Mouse (Mus musculus): ENCODE measurements around the gene Ano2. TPM values are rescaled to one million over a fixed set of nuclear protein-coding genes. Genes with fewer than 3 reads are reported as not detected.

The Ano2 gene
- 0.34 and 0.56 TPM in 2 replicates for polyA plus RNA-seq (2015; fragmentation: Nextera tagmentation; extraction: Ambion mirVana)

DNA sequence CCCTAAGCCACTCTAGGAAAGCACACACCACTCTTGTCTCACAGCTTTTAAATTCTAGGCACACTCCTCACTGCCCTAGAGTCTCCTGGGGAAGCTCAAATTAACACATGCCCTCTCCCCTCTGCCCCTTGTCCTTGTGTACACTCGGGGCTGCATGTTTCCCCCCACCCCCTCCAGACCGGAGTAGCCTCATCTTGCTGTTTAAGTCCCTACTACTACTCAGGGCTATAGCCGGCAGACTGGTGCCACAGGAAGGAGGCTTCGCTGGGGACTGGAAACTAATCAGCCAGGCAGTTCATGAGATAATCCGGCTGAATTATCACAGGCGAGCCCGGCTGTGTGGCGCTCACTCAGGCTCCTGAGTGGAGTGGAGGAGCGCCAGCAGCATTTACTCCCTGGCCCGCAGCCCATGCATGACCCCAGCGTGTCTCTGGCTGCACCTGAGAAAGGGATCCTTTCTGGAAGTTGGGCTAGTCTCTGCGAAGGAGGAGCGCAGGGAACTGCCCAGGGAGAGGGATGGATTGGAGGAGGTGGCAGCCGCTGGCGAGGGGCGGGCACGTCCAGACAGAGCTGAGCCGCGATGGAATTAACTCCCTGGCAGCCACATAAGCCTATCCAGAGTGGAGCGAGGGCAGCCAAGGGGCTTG, at the start of gene Ano2:
Gene Ano2, plus strand, starts transcription at position 363 of the 647 bp plus-strand sequence.
- H3K36me3 ChIP-seq, result no peaks in the 10 kb centered on the region
- peak within 1 kb of the TSS; percentile 57 for H3K9ac ChIP-seq
- no peak within 1 kb of the TSS for H3K27ac ChIP-seq
- peaks cover 11% of the 10 kb centered on the region for H3K4me1 ChIP-seq
- no peaks in the 10 kb centered on the region for H3K9me3 ChIP-seq
- peak; percentile 62; the same call in 1 of the 2 replicates for ATAC-seq (ENCODE audit: insufficient number of reproducible peaks, insufficient read depth, low FRiP score, low TSS enrichment, low read depth)
- 2% methylated on average over 20 of the region's 20 CpGs for WGBS
- peaks cover 14% of the 10 kb centered on the region for H3K27me3 ChIP-seq
- peak within 1 kb of the TSS; percentile 66 for H3K4me2 ChIP-seq
- peak within 1 kb of the TSS; percentile 30 for H3K4me3 ChIP-seq

DNA sequence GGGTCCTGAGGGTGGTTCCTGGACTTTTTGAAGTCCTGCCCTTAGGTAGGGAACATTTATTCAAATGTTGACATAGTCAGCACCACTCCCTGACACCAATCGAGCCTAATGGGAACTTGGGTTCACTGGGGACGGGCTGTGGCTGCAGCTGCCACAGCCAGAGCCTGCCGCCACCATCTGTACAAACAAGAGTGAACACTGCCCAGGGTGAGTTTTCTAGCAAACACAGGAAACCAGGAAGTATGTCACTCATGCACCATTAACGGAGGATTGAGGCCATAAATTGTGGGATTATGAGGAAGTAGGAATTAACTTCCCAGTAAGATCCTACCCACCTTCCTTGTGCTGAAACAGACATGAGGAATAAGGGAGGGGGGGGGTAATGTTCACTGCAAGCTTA, 49.7 kb upstream of the Ano2 start:
- no peaks in the 10 kb centered on the region for H3K36me3 ChIP-seq
- WGBS, result 63% methylated on average over 4 of the region's 4 CpGs

DNA sequence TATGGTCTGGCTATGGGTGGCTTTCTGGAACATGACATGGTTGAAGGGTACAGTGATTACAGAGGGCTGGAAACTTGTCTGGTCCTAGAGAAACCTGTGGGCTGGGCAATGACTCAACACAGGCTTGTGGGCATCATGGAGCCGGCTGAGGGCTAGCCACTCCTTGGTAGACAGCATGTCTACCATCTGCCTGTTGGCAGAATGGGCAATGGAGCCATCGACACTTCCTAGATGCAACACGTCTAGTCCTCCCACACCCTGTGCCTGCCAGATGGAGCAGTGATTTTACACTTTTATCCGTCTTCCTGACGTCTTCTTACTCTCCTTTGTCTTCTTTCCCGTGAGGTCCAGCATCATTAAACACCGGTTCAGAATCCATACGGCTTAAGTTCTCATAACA, 49.1 kb upstream of the Ano2 start:
- Histone ChIP-seq H3K9ac (no peak overlapping the region), H3K9me3 (0 out of 2 replicates have a peak, but pooled peaks cover 3% of the 10 kb centered on the region), H3K36me3 (no peaks in the 10 kb centered on the region), H3K4me1 (no peaks in the 10 kb centered on the region), H3K4me3 (no peak overlapping the region), H3K27ac (no peak overlapping the region), H3K4me2 (no peak overlapping the region), H3K27me3 (no peaks in the 10 kb centered on the region)
- 80% methylated on average over 8 of the region's 8 CpGs for WGBS
- no peak for ATAC-seq (ENCODE audit: insufficient number of reproducible peaks, insufficient read depth, low FRiP score, low TSS enrichment, low read depth)

More for the DNA sequence above, 49.7 kb upstream of the Ano2 start:
- H3K9ac ChIP-seq, result no peak overlapping the region
- no peaks in the 10 kb centered on the region for H3K4me1 ChIP-seq
- H3K9me3 ChIP-seq, result 0 out of 2 replicates have a peak, but pooled peaks cover 3% of the 10 kb centered on the region
- H3K4me3 ChIP-seq, result no peak overlapping the region
- no peaks in the 10 kb centered on the region for H3K27me3 ChIP-seq
- no peak overlapping the region for H3K4me2 ChIP-seq
- no peak for ATAC-seq (ENCODE audit: insufficient number of reproducible peaks, insufficient read depth, low FRiP score, low TSS enrichment, low read depth)
- no peak overlapping the region for H3K27ac ChIP-seq

DNA sequence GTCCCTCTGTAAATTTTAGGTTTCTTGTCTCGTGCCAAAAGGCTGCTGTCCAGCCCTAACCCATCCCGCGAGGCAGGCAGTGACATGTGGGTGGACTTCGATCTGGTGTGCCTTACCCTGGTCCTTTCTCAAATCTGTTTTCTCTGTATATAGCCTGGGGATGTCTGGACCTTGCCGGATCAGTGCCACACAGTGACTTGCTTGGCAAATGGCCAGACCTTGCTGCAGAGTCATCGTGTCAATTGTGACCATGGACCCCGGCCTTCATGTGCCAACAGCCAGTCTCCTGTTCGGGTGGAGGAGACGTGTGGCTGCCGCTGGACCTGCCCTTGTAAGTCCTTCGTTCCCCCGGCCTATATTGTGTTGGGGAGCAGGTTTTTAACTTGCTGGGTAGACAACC, 41.3 kb upstream of the Ano2 start:
- Histone ChIP-seq H3K27me3 (no peaks in the 10 kb centered on the region), H3K4me3 (no peak overlapping the region), H3K9ac (no peak overlapping the region), H3K4me2 (no peak overlapping the region), H3K9me3 (no peaks in the 10 kb centered on the region), H3K27ac (no peak overlapping the region), H3K4me1 (no peaks in the 10 kb centered on the region), H3K36me3 (no peaks in the 10 kb centered on the region)
- 83% methylated on average over 12 of the region's 12 CpGs for WGBS
- no peak for ATAC-seq (ENCODE audit: insufficient number of reproducible peaks, insufficient read depth, low FRiP score, low TSS enrichment, low read depth)

DNA sequence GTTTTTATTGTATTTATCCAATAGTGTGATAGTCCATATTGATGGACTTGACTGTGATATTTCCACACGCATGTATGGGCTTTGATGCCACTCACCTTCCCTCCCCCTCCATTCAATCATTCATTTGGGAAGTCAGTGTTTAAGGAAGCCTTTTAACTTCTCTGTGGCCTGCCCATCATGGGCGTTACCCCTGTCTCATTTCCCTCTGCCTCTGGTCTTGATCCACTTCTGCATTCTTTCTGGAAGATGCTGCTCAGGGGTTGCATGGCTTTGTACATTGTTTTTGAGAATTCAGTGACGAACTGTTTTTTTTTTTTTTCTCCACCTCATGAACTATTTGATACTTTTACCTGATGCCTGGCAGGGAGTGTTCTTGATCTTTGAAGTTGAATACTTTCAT, 38.9 kb upstream of the Ano2 start:
- no peaks in the 10 kb centered on the region for H3K9me3 ChIP-seq
- no peak overlapping the region for H3K27ac ChIP-seq
- H3K27me3 ChIP-seq, result no peaks in the 10 kb centered on the region
- H3K4me2 ChIP-seq, result no peak overlapping the region
- H3K36me3 ChIP-seq, result no peaks in the 10 kb centered on the region
- no peak for ATAC-seq (ENCODE audit: insufficient number of reproducible peaks, insufficient read depth, low FRiP score, low TSS enrichment, low read depth)
- no peaks in the 10 kb centered on the region for H3K4me1 ChIP-seq
- 76% methylated on average over 3 of the region's 3 CpGs for WGBS
- no peak overlapping the region for H3K4me3 ChIP-seq
- H3K9ac ChIP-seq, result no peak overlapping the region

DNA sequence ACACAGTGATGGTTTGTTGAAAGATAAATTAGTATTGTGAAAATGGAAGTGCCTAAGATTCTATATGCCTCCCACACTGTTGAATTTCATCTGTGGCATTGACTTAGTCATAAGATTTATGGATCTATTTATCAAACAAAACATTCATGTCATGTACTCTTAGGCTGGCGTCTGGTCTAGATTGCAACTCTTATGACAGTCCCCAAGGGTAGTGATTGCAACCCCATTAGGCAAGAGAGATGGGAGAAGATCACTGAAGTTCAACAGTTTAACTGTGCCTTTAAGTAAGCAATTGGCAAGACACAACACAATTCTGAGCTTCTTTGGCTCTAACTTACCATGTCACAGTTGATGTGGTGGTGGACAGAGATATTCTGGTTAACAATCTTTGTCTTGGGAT, 36.8 kb upstream of the Ano2 start:
- Histone ChIP-seq H3K4me3 (no peak overlapping the region), H3K4me1 (no peaks in the 10 kb centered on the region), H3K9ac (no peak overlapping the region), H3K36me3 (no peaks in the 10 kb centered on the region), H3K27ac (no peak overlapping the region), H3K4me2 (no peak overlapping the region), H3K9me3 (no peaks in the 10 kb centered on the region), H3K27me3 (no peaks in the 10 kb centered on the region)
- no peak for ATAC-seq (ENCODE audit: insufficient number of reproducible peaks, insufficient read depth, low FRiP score, low TSS enrichment, low read depth)
- WGBS, result 73% methylated on average over 1 of the region's 1 CpGs

DNA sequence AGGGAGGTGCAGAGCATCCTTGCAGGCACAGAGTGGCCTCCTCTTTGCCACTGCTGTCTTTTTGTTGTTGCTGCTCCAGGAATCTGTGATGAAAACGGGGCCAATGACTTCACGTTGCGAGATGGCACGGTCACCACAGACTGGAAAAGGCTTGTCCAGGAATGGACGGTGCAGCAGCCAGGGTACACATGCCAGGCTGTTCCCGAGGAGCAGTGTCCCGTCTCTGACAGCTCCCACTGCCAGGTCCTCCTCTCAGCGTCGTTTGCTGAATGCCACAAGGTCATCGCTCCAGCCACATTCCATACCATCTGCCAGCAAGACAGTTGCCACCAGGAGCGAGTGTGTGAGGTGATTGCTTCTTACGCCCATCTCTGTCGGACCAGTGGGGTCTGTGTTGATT, 33.3 kb upstream of the Ano2 start:
- Histone ChIP-seq H3K4me3 (no peak overlapping the region), H3K27me3 (no peaks in the 10 kb centered on the region), H3K4me2 (no peak overlapping the region), H3K4me1 (0 out of 2 replicates have a peak, but pooled peaks cover 6% of the 10 kb centered on the region), H3K9ac (no peak overlapping the region), H3K36me3 (no peaks in the 10 kb centered on the region), H3K9me3 (no peaks in the 10 kb centered on the region), H3K27ac (no peak overlapping the region)
- ATAC-seq (ENCODE audit: insufficient number of reproducible peaks, insufficient read depth, low FRiP score, low TSS enrichment, low read depth), result no peak
- 89% methylated on average over 13 of the region's 13 CpGs for WGBS

DNA sequence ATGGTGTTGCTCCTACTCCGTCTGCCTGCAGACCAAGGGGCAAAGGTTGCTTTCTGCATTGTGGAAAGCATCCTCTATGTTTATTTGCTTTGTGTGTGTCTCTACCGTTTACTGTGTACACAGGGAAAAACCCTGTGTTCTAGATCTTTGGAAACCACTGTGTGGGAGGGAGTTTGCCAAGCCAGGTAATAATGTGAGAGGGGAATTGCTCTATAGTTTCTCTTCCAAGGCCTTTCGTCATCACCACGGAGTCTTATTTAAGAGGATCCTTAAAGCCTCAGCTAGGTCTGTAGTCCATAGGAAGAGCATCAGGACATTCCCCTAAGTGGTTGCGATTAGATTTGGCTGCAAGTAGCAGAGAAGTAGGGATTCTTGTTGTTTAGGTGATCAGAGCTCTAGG, 32.3 kb upstream of the Ano2 start:
- H3K4me2 ChIP-seq, result no peak overlapping the region
- H3K27ac ChIP-seq, result no peak overlapping the region
- H3K27me3 ChIP-seq, result no peaks in the 10 kb centered on the region
- no peak overlapping the region for H3K4me3 ChIP-seq
- WGBS, result 86% methylated on average over 5 of the region's 5 CpGs
- no peak overlapping the region for H3K9ac ChIP-seq
- H3K4me1 ChIP-seq, result 0 out of 2 replicates have a peak, but pooled peaks cover 6% of the 10 kb centered on the region
- no peaks in the 10 kb centered on the region for H3K36me3 ChIP-seq
- no peaks in the 10 kb centered on the region for H3K9me3 ChIP-seq
- ATAC-seq (ENCODE audit: insufficient number of reproducible peaks, insufficient read depth, low FRiP score, low TSS enrichment, low read depth), result no peak

DNA sequence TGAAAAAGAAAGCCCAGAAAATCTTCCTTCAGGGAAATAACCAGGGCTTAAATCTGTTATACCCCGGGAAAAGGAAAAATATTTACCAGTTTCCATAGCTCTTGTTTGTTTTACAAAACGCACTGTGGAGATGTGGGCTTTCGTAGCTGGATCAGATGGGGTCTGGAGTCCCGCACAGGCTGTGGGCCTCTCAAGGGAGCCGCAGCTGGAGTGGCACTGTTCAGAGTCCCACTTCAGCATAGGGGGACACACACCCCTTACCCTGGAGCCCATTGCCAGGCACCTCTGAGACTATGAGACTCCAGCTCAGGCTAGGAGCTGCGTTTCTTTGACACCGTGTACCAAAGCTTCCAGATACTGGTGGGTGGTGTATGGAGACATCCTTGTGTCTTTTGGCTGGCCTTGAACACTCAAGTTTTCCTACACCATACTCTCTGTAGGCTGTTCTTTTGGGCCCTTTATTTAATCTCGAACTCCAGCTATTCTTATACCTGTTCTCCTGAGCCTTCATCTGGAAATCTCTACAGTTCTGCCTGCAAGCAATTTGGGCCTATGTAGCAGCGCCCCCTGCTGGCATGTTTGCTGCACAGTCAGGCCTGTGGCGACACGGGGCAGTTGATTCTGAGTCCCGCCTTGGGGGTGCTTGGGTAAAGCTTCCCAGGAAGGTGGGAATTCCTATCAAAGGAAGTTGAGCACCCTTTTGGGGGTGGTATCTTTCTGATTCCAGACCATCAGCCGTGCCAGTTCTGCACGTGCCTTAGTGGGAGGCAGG, 28.9 kb upstream of the Ano2 start:
- H3K9ac ChIP-seq, result no peak overlapping the region
- H3K27me3 ChIP-seq, result no peaks in the 10 kb centered on the region
- 41% methylated on average over 14 of the region's 14 CpGs for WGBS
- no peak overlapping the region for H3K4me2 ChIP-seq
- peak; percentile 56 for ATAC-seq (ENCODE audit: insufficient number of reproducible peaks, insufficient read depth, low FRiP score, low TSS enrichment, low read depth)
- H3K27ac ChIP-seq, result peak overlapping the region; percentile 44; the same call in 1 of the 2 replicates
- H3K4me1 ChIP-seq, result 0 out of 2 replicates have a peak, but pooled peaks cover 6% of the 10 kb centered on the region
- H3K36me3 ChIP-seq, result no peaks in the 10 kb centered on the region
- no peak overlapping the region for H3K4me3 ChIP-seq
- H3K9me3 ChIP-seq, result no peaks in the 10 kb centered on the region

DNA sequence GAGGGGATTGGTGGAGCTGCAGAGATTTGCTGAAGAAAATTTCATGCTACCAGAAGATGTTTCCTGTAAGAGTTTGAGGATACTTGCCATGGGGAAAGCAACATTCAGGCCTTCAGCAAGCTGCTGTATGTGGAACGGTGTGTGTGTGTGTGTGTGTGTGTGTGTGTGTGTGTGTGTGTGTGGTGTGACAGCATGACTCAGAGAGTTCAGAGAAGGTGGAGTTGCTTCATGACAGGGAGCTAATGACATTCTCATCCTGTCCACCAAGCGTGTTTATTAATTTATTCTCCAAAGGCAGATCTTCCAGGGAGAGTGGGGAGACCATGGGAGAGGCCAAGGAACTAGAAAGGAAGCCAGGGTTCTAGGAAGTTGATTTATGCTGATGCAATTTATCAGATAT, 26.3 kb upstream of the Ano2 start:
- H3K27ac ChIP-seq, result no peak overlapping the region
- no peaks in the 10 kb centered on the region for H3K9me3 ChIP-seq
- H3K36me3 ChIP-seq, result no peaks in the 10 kb centered on the region
- H3K9ac ChIP-seq, result no peak overlapping the region
- no peaks in the 10 kb centered on the region for H3K27me3 ChIP-seq
- no peak for ATAC-seq (ENCODE audit: insufficient number of reproducible peaks, insufficient read depth, low FRiP score, low TSS enrichment, low read depth)
- no peak overlapping the region for H3K4me3 ChIP-seq
- no peak overlapping the region for H3K4me2 ChIP-seq
- 0 out of 2 replicates have a peak, but pooled peaks cover 6% of the 10 kb centered on the region for H3K4me1 ChIP-seq
- WGBS, result 77% methylated on average over 2 of the region's 2 CpGs

DNA sequence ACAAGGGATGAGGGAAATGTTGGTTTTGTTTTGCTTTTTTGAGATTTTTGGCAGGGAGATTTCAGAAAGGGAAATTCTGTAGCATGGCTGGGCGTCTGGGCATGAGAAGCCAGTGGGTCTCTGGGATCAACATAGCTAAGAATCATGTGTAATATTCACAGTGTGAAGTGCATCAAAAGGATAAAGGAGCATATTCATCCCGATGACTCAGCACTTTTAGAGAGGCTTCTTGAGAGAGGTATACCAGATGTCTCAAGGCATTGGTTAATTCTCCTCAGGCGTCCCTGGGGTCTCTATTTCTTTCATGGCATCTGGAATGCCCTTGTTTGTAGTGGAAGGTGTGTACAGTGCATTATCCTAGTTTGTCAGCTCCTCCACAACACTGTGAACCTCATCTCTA, 18.4 kb upstream of the Ano2 start:
- Histone ChIP-seq H3K27ac (no peak overlapping the region), H3K4me2 (no peak overlapping the region)
- 76% methylated on average over 3 of the region's 3 CpGs for WGBS

DNA sequence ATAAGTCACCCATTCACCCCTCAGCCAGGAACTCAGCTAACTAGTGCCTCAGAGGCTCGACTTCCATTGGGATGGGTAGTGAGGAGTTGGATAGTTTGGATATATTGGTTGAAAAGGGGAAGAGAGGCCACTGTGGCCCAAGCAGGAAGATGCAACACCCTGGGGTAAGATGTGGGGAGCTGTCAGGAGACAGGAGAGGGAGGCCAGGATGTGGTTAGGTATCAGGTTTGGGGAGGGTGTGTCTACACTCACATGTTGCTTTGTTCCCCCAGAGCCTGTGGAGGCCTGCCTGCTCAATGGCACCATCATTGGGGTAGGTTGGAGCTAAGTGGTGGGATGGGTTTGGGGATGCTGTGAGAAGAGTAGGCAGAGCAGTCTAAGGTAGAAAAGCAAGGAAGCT, 11.7 kb upstream of the Ano2 start:
- Histone ChIP-seq H3K27me3 (no peaks in the 10 kb centered on the region), H3K36me3 (no peaks in the 10 kb centered on the region), H3K4me2 (no peak overlapping the region), H3K9me3 (no peaks in the 10 kb centered on the region), H3K4me3 (no peak overlapping the region), H3K9ac (no peak overlapping the region), H3K4me1 (peaks cover 9% of the 10 kb centered on the region; the same call in 1 of the 2 replicates), H3K27ac (no peak overlapping the region)
- no peak for ATAC-seq (ENCODE audit: insufficient number of reproducible peaks, insufficient read depth, low FRiP score, low TSS enrichment, low read depth)
- 77% methylated on average over 1 of the region's 1 CpGs for WGBS

More for the DNA sequence above, 18.4 kb upstream of the Ano2 start:
- H3K9ac ChIP-seq, result no peak overlapping the region
- no peaks in the 10 kb centered on the region for H3K36me3 ChIP-seq
- no peaks in the 10 kb centered on the region for H3K27me3 ChIP-seq
- H3K9me3 ChIP-seq, result no peaks in the 10 kb centered on the region
- no peak overlapping the region for H3K4me3 ChIP-seq
- no peaks in the 10 kb centered on the region for H3K4me1 ChIP-seq
- no peak for ATAC-seq (ENCODE audit: insufficient number of reproducible peaks, insufficient read depth, low FRiP score, low TSS enrichment, low read depth)

Data from embryonic facial prominence, embryonic 13.5 days (tissue).